ENCODE assay signal across 8 mouse cellular contexts in genomic region chr3:58576137-58577066, GRCm38 (mm10). TPM values are rescaled to one million over a fixed set of nuclear protein-coding genes. Genes with fewer than 3 reads are reported as not detected.
DNase-seq lines count a peak whose midpoint lies in the region; ATAC-seq lines count a peak whose summit lies in the region.

Gene Selenot (plus strand): TSS chr3:58576636.

- DNase-seq in CD8-positive naive resting alpha-beta T cell, adult 2 months (ENCODE audit: low read depth in 2 of 2, low spot score in 2 of 2), result peak; percentile 92 to 93
- peak; percentile 89 for DNase-seq in c-Kit-positive CD71-negative TER-119-negative erythroid progenitor cells, embryonic 14.5 days (ENCODE audit: low read depth)
- peak; percentile 99 for DNase-seq in forebrain, embryonic 11.5 days (ENCODE audit: low spot score)
- peak; percentile 96 to 98 for DNase-seq in kidney, postnatal 36 days
- peak; percentile 88 for DNase-seq in telencephalon, adult 2 months (ENCODE audit: low read depth, low spot score)

- H3K4me3 ChIP-seq in forebrain, embryonic 11.5 days (ENCODE audit: low read depth, low read length), result peak within 1 kb of the TSS; percentile 89
- H3K4me3 ChIP-seq in heart, embryonic 16.5 days (ENCODE audit: low read length), result peak within 1 kb of the TSS; percentile 95
- peak within 1 kb of the TSS; percentile 96 for H3K4me3 ChIP-seq in liver, embryonic 15.5 days (replicated peaks)
- peak within 1 kb of the TSS; percentile 97 for H3K4me3 ChIP-seq in neural tube, embryonic 12.5 days

- no peaks in the 10 kb centered on the region for H3K4me1 ChIP-seq in forebrain, embryonic 11.5 days (replicated peaks; ENCODE audit: control insufficient read depth, insufficient read depth, low read length)
- peaks cover 8% of the 10 kb centered on the region for H3K4me1 ChIP-seq in heart, embryonic 16.5 days (ENCODE audit: control insufficient read depth, insufficient read depth, low read length)
- peaks cover 19% of the 10 kb centered on the region for H3K4me1 ChIP-seq in liver, embryonic 15.5 days (replicated peaks)
- peaks cover 6% of the 10 kb centered on the region; the same call in 1 of the 2 replicates for H3K4me1 ChIP-seq in neural tube, embryonic 12.5 days

- peaks cover 4% of the 10 kb centered on the region; the same call in 1 of the 2 replicates for H3K36me3 ChIP-seq in forebrain, embryonic 11.5 days (ENCODE audit: control insufficient read depth, insufficient read depth, low read length)
- peaks cover 5% of the 10 kb centered on the region; the same call in 1 of the 2 replicates for H3K36me3 ChIP-seq in heart, embryonic 16.5 days (ENCODE audit: control insufficient read depth, insufficient read depth)
- H3K36me3 ChIP-seq in liver, embryonic 15.5 days (replicated peaks), result peaks cover 15% of the 10 kb centered on the region
- peaks cover 6% of the 10 kb centered on the region; the same call in 1 of the 2 replicates for H3K36me3 ChIP-seq in neural tube, embryonic 12.5 days

- WGBS in forebrain, embryonic 11.5 days, result 2% methylated on average over 57 of the region's 59 CpGs
- 1% methylated on average over 59 of the region's 59 CpGs for WGBS in heart, embryonic 16.5 days
- 1% methylated on average over 59 of the region's 59 CpGs for WGBS in liver, embryonic 15.5 days (ENCODE audit: insufficient replicate concordance)
- WGBS in neural tube, embryonic 12.5 days, result 1% methylated on average over 59 of the region's 59 CpGs

- H3K9me3 ChIP-seq in forebrain, embryonic 11.5 days (ENCODE audit: control insufficient read depth, low read length), result no peaks in the 10 kb centered on the region
- no peaks in the 10 kb centered on the region for H3K9me3 ChIP-seq in heart, embryonic 16.5 days (replicated peaks; ENCODE audit: control insufficient read depth, low read length)
- no peaks in the 10 kb centered on the region for H3K9me3 ChIP-seq in liver, embryonic 15.5 days (replicated peaks)
- H3K9me3 ChIP-seq in neural tube, embryonic 12.5 days, result no peaks in the 10 kb centered on the region

- no peaks in the 10 kb centered on the region for H3K27me3 ChIP-seq in forebrain, embryonic 11.5 days (ENCODE audit: control insufficient read depth, insufficient read depth, low read length)
- H3K27me3 ChIP-seq in heart, embryonic 16.5 days (ENCODE audit: control insufficient read depth, insufficient read depth, low read length), result no peaks in the 10 kb centered on the region
- H3K27me3 ChIP-seq in liver, embryonic 15.5 days, result no peaks in the 10 kb centered on the region
- H3K27me3 ChIP-seq in neural tube, embryonic 12.5 days (replicated peaks), result no peaks in the 10 kb centered on the region

- H3K4me2 ChIP-seq in forebrain, embryonic 11.5 days (ENCODE audit: low read depth, low read length, severe bottlenecking), result peak within 1 kb of the TSS; percentile 57
- H3K4me2 ChIP-seq in heart, embryonic 16.5 days (ENCODE audit: low read depth, low read length), result peak within 1 kb of the TSS; percentile 75
- peak within 1 kb of the TSS; percentile 63 for H3K4me2 ChIP-seq in liver, embryonic 15.5 days
- peak within 1 kb of the TSS; percentile 58 for H3K4me2 ChIP-seq in neural tube, embryonic 12.5 days (replicated peaks)

- peak within 1 kb of the TSS; percentile 98 for H3K9ac ChIP-seq in forebrain, embryonic 11.5 days (ENCODE audit: low read length)
- H3K9ac ChIP-seq in heart, embryonic 16.5 days (ENCODE audit: low read length), result peak within 1 kb of the TSS; percentile 100
- H3K9ac ChIP-seq in liver, embryonic 15.5 days, result peak within 1 kb of the TSS; percentile 100
- H3K9ac ChIP-seq in neural tube, embryonic 12.5 days, result peak within 1 kb of the TSS; percentile 100

- peak; percentile 94 for ATAC-seq in forebrain, embryonic 11.5 days (replicated peaks; ENCODE audit: low FRiP score)
- peak; percentile 94 for ATAC-seq in heart, embryonic 16.5 days (replicated peaks; ENCODE audit: extremely low read depth, insufficient read depth, low FRiP score)
- peak; percentile 88 for ATAC-seq in liver, embryonic 15.5 days (ENCODE audit: insufficient read depth)
- peak; percentile 97 for ATAC-seq in neural tube, embryonic 12.5 days (ENCODE audit: low FRiP score, low read depth)

- H3K27ac ChIP-seq in forebrain, embryonic 11.5 days (ENCODE audit: low read depth, low read length), result peak within 1 kb of the TSS; percentile 98
- peak within 1 kb of the TSS; percentile 99 for H3K27ac ChIP-seq in heart, embryonic 16.5 days (ENCODE audit: low read length)
- peak within 1 kb of the TSS; percentile 97 for H3K27ac ChIP-seq in liver, embryonic 15.5 days (replicated peaks)
- peak within 1 kb of the TSS; percentile 99 for H3K27ac ChIP-seq in neural tube, embryonic 12.5 days

RNA-seq across cellular contexts. Expression of gene Selenot, which starts in this region (rescaled TPM):
- polyA plus RNA-seq in forebrain, embryonic 11.5 days (2014; fragmentation: Nextera tagmentation; extraction: Ambion mirVana), result 23.8 and 26.7 TPM in 2 replicates
- polyA plus RNA-seq in heart, embryonic 16.5 days (2015; fragmentation: Nextera tagmentation; extraction: Ambion mirVana), result 17.9 and 20.6 TPM in 2 replicates
- 10.5 and 10.6 TPM in 2 replicates for polyA plus RNA-seq in liver, embryonic 15.5 days (2015; fragmentation: Nextera tagmentation; extraction: Ambion mirVana)
- polyA plus RNA-seq in neural tube, embryonic 12.5 days (2016; fragmentation: Nextera tagmentation; extraction: Ambion mirVana), result 23.2 and 23.7 TPM in 2 replicates

Comparison
In these comparisons a context has a peak if more than half of its experiments do, and no peak if none do; other contexts are left out.
1. Peak in every context shown above with its lines: DNase-seq, ATAC-seq, H3K4me3 ChIP-seq and H3K27ac ChIP-seq.